Mouse (Mus musculus): ENCODE results near the gene Nostrin.

DNA sequence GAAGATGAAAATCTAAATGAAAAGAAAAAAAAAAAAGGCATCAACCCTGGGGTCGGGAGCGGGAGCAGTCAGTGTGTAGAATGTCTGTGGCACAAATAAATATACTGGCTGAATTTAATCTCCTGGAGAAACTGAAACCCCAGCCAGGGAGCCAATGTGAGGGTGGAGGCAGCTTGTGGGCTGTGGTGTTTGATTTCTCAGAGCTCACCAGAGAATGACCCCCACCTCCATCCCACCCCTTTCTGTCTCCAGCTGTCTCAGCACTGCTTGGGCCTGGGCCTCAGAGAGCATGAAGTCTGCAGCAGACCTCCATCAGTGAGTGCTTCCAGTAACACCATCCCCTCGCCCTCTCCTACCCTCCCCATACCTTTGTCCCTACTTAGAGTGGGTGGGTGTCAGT lies 20.3 kb downstream of the Nostrin start:
- TF ChIP-seq CTCF (IDR thresholded peaks at IDR 0.05; ENCODE audit: low read depth, low read length) (no peak), POLR2AphosphoS5 (IDR thresholded peaks at IDR 0.05; ENCODE audit: insufficient replicate concordance, low read depth, low read length) (no peak)

All from G1E (cell line).